Mouse (Mus musculus): Measurements from ENCODE around the gene Wdr20.

GRCm38 (mm10) chr12:110699171-110699547 is 38.6 kb upstream of the Wdr20 start:
- TF ChIP-seq CTCF (IDR thresholded peaks at IDR 0.05; ENCODE audit: borderline replicate concordance, insufficient read depth, low read length), result no peak
- TF ChIP-seq POLR2A (IDR thresholded peaks at IDR 0.05; ENCODE audit: low read depth, low read length), result no peak

Data from embryonic fibroblast, embryonic 13.5 days (primary cell).